Mouse (Mus musculus) kidney, adult 8-10 months (tissue): ENCODE measurements around the gene Dhrs4.

Experiments
- DNase-seq, 2 experiments: peaks; one replicate each; pipeline ENCODE4 v3.0.0; 2022

Gene Dhrs4

GRCm38 (mm10) chr14:55490361-55491201, 12.0 kb downstream of the Dhrs4 start, which contains the start of gene Carmil3:
Gene Carmil3, plus strand, starts transcription at chr14:55490651.
- DNase-seq: peak; percentile 38 to 49

- peak in 1 of 2 experiments; percentile 37 for DNase-seq
These were observed 12.8 kb downstream of the Dhrs4 start for GRCm38 (mm10) chr14:55491291-55491833.

DNA sequence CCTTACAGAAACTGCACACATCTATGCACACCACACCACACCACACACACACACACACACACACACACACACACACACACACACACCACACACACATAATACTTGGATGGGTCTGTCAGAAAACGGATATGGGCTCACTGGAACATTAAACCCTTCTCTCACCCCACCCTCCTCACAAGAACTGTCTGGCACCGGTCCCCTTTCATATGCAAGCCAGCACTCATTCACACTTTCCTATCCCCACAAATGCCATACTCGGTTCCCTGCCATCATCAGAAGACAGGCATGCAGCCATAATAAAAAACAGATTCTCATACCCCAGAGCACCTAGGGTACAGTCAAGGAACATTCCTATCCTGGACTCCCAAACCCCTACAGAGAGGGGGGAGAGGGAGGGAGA, 13.5 kb downstream of the Dhrs4 start:
- DNase-seq: no peak

DNA sequence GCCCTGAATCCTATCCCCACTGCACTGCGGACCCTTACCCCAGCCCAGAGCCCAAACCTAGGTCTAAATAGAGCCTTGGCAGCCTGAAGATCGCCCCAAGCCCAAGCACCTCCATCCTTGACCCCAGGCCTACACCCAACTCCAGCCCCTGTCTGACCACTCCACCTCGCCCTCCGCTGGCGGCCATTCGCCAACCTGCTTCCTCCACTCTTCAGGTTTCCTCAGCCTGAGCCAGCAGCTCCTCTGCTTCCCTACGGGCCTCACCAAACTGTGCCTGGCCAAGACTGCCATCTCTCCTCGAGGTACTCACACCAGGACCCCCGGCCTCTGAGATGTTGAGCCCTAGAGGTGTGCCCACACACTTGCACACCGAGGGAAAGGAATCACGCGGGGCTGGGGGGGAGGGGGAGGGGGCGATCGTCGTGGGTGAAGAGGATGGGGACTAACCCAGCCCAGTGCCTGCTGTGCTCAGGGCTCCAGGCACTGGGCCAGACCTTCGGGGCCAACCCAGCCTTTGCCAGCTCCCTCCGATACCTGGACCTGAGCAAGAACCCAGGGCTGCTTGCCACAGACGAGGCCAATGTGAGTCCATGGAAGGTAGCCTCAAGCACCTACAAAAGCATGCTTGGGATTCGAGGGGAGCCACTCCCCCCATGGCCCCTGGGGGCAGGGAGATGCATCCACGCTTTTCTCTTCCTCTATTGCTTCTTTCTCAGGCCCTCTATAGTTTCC, 17.1 kb downstream of the Dhrs4 start:
- no peak for DNase-seq

GRCm38 (mm10) chr14:55496761-55497448, 18.3 kb downstream of the Dhrs4 start:
- DNase-seq: no peak

- peak; percentile 61 to 84 for DNase-seq
These were observed 18.9 kb downstream of the Dhrs4 start for GRCm38 (mm10) chr14:55497449-55497821.

DNA sequence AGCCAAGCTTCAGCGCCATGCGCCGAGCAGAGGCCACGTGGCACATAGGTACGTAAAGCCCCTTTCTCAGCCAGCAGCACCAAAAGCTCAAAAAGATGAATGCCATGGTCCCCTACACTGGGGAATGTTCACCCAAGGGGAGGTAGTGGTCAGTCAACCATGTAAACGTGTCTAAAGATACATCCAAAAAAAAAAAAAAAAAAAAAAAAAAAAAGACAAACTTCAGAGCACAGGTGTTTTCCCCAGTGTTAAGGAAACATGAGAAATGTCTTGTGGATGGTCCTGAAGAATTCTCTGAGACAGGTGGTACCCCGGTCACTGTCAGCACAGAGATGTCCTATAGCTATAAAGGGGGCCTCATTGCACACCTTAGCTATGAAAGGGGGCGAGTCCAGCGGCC, 27.1 kb downstream of the Dhrs4 start:
- DNase-seq: no peak

- DNase-seq: no peak
These were observed 29.2 kb downstream of the Dhrs4 start for GRCm38 (mm10) chr14:55507801-55508200.

DNA sequence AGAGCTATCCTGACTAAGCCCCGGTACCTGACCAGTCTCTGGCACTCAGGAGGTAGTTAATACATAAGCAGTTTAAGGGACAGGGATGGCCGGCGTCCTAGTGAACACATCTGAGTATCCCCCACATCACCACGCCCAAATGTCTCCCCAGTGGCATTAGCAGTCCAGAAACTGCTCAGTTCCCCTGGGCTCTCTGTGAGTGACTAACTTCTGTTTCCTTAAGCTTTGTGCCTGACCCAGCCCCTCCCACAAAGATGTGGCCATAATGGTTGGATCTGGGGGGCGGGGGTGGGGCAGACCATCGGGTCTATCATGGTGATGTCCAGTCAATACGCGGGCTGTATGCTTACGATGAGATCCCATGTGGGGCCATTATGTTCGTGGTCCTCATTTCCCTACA, 31.0 kb downstream of the Dhrs4 start:
- DNase-seq: no peak

DNA sequence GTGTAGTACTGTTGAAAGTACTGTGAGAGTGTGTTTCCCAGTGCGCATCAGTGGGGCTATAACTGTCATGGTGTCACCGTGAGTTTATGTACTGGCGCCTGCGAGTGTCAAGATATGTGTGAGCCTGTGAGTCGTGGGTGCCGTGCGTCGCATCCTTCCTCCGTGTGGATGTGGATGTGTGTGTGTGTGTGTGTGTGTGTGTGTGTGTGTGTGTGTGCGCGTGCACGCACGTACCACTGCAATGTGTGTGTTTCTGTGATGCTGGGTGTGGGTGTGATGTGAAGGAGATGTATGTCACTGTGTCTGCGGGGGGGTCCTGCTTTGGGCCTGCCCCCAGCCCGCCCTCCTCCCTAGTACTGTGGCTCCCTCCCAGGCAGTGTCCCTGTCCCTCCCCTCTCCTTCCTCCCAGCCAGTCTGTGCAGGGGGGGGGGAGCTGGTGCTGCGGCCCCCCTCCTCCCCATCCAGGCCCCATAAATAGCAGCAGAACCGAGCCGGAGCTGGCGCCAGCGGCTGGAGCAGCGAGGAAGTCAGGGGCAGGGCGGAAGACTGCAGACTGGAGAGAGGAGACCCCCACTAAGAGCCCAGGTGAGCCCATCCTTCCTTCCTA, 31.7 kb downstream of the Dhrs4 start, which contains the start of gene Cpne6:
TSS of gene Cpne6 (plus strand) at position 321 of the 607 bp plus-strand sequence.
- no peak for DNase-seq

GRCm38 (mm10) chr14:55511037-55511436, 32.5 kb downstream of the Dhrs4 start:
- DNase-seq: no peak

DNA sequence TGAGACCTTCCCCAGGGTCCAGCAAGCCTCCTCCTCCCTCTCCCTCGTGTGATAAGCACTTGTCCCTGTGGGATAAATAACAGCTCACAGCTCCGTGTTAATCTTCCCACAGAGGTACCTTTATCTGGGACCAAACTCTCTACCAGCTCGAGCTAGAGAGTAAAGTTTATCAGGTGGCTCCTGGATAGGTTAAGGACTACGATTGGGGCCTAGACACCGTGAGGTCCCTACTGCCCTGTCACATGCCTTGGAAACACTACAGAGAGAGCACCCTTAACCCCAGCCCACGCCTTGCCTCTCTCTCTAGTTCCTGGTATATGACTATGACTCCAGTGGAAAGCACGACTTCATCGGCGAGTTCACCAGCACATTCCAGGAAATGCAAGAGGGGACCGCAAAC, 35.4 kb downstream of the Dhrs4 start:
- DNase-seq: no peak

DNA sequence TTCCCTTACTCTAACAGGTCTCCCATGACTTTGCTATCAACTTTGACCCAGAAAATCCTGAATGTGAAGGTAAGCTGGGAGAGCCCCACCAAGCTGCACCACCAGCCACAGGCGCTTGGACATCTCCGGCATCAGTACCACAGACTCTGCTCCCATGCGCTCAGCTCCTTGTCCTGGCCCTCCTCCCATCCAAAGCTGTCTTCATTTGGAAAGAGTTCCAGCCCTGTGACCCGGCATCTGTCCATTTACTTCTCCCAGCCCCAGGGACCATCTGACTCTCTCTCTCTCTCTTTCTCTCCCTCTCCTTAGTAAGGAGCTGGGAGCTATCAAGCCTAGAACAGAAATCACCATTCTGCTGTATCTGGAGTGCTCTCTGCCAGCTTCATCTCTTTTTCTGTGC, 37.3 kb downstream of the Dhrs4 start:
- no peak for DNase-seq

DNA sequence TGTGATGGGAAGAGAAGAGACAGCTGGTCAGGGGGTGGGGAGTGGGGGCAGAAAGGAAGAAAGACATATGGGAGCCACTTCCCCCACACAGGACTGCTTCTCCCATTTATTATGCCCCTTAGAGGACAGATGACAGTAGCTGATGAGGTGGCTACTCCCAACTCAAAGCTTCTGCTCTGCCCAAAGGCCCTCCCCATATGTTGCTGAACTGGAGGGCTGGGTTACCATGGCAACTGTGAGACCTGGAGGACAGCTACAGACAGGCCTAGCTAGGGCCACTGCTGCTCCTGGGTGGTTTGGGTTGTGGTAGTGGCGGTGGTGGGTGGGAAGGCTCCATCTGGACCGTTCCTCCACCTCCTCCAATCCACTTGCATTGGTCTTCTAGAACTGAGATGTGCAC, 40.3 kb downstream of the Dhrs4 start:
- no peak for DNase-seq

- no peak for DNase-seq
These were observed 41.0 kb downstream of the Dhrs4 start for GRCm38 (mm10) chr14:55519604-55520003.

DNA sequence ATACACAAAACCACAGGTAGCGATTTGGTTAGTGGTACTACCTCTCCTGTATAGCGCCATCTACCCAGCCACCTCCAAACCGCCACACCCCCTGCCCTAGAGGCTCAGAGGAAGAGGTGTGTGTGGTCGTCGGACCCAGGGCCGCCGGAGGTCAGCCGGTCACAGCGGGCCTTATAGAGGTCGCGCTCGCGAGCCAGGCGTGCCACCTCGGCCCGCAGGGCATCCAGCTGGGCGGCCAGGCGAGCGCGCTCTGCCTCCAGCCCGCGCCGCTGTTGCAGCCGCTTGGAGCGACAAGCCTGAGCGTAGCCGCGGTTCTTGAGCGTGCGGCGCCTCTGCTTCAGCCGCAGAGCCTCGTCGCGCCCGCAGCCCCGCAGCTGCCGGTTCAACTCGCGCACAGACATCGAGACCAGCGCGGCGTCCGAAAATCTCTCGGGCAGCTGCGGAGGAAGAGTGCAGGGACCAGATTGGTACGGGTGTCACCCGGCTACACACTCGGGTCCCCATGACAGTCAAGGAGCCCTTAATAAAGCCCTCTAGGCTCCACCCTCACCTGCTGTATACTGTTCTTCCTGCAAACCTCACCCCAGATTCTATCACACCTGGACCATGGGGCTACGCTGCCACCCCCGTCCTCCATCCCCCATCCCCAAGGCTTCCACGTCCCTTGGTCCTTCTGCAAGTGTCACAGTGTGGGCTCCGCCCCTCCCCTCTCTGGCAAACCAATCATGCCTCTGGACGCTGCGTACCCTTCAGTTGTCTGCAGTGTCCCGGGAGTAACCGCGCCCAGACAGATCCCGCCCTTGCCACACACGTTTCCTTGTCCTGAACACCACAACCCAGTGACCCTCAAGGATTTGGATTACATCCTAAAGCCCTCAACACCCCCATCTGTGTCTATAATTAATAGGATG, 42.1 kb downstream of the Dhrs4 start:
- no peak for DNase-seq

DNA sequence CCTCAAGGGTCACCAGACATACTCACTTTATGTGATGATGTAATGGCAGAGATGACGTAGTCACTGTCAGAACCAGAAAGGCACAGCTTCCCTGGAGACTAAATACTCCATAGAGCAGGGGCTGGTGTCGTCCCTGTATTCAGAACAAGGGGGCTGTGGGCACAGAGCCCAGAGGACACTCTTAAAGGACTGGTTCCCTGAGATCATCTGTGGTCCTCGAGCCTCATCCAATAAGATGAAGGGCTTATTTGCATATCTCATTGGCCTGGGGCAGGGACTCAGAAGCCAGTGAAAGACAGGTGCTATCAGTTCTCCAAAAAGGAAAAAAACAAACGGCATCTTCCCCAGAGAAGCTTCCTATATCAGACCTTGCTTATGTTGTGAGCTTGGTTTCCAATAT, 45.5 kb downstream of the Dhrs4 start:
- DNase-seq: no peak

- DNase-seq: no peak
These were observed 46.2 kb downstream of the Dhrs4 start, which contains the start of gene Nrl for GRCm38 (mm10) chr14:55524785-55525184. Gene Nrl, minus strand, starts transcription at chr14:55524981.

GRCm38 (mm10) chr14:55526674-55527073, 48.1 kb downstream of the Dhrs4 start:
- no peak for DNase-seq

DNA sequence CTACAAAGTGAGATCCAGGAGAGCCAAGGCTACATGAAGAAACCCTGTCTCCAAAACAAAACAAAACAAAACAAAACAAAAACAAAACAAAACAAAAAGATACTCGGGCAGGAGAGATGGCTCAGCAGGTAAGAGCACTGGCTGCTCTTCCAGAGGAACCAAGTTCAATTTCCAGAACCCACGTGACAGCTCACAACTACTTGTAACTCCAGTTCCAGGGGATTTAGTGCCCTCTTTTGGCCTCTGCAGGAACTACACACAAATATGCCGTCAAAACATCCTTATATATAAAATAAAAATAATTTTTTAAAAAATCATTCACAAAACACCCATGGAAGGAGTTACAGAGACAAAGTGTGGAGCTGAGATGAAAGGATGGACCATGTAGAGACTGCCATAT, 49.4 kb downstream of the Dhrs4 start:
- DNase-seq: peak; percentile 31 to 56

DNA sequence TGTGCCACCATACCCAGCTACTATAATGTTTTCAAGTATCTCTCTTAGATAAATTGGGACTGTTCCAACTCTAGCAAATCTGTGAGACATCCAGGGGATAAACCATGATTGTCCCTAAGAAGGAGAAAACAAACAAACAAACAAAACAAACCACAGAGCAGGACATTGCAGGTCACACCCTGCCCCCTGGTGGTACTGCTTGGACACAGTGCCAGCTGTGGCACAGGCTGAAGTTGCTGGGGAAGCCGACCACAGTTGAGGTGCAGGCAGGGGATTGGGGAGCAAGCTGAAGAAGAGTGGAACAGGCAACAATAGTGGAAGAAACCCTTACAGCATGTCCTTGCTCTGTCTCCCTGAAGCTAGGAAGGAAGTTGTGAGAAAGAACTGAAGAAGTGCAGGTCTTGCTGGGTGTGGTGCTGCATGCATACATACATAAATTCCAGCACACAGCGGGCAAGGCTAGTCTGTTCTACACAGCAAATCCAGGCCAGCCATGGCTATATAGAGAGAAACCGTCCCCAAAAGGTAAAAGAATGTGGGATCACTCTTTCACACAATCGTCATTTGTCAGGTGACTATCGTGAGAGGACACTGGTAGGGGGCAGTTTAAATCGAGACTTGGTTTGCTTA, 57.7 kb downstream of the Dhrs4 start:
- DNase-seq: peak in 1 of 2 experiments; percentile 52
